Mouse (Mus musculus) erythroblast, embryonic 14.5 days (primary cell): ENCODE measurements around the gene Lkaaear1. TPM values are rescaled to one million over a fixed set of nuclear protein-coding genes. Genes with fewer than 3 reads are reported as not detected.

Source experiments
- H3K27me3 ChIP-seq: 2 replicates; pipeline ENCODE4 v1.6.1; 2012; ENCODE audit warnings: inconsistent platforms; ENCODE audit not compliant: control insufficient read depth
- H3K36me3 ChIP-seq: 2 replicates; pipeline ENCODE4 v1.6.1; 2012; ENCODE audit warnings: mild to moderate bottlenecking, inconsistent platforms; ENCODE audit not compliant: control insufficient read depth
- H3K4me1 ChIP-seq: 2 replicates; pipeline ENCODE4 v1.6.1; 2012; ENCODE audit warnings: inconsistent platforms; ENCODE audit not compliant: control insufficient read depth
- H3K4me3 ChIP-seq: replicated peaks from 2 replicates; pipeline ENCODE3; 2012; ENCODE audit warnings: moderate library complexity, mild to moderate bottlenecking, inconsistent platforms
- H3K9me3 ChIP-seq: 2 replicates; pipeline ENCODE4 v1.6.1; 2012; ENCODE audit warnings: low read length, inconsistent platforms, mixed read lengths; ENCODE audit not compliant: control insufficient read depth
- GATA1 ChIP-seq: IDR thresholded peaks from 2 replicates; pipeline ENCODE4 v1.6.1; 2012; ENCODE audit warnings: low read length, inconsistent platforms, mixed read lengths
- TAL1 ChIP-seq: IDR thresholded peaks from 3 replicates; pipeline ENCODE4 v1.6.1; 2012; ENCODE audit warnings: low read length, inconsistent platforms, mixed read lengths
- polyA plus RNA-seq: library from polyadenylated mRNA; stranded (reverse); fragments of >175 nt; gene quantifications from 2 replicates; pipeline ENCODE4 v1.2.3, GENCODE M21; 2012

Lkaaear1 gene
- polyA plus RNA-seq, 1 experiment, result not detected

GRCm38 (mm10) chr2:181662620-181663297 is 35.5 kb downstream of the Lkaaear1 start:
- H3K36me3 ChIP-seq, result peaks cover 2% of the 10 kb centered on the region
- no peak for TF ChIP-seq GATA1
- TF ChIP-seq TAL1, result no peak
- H3K4me3 ChIP-seq, result no peak overlapping the region
- H3K4me1 ChIP-seq, result peaks cover 6% of the 10 kb centered on the region
- H3K9me3 ChIP-seq, result no peaks in the 10 kb centered on the region
- H3K27me3 ChIP-seq, result peaks cover 1% of the 10 kb centered on the region

GRCm38 (mm10) chr2:181659609-181660055 is 38.6 kb downstream of the Lkaaear1 start:
- TF ChIP-seq GATA1 (no peak), TAL1 (no peak)
- H3K36me3 ChIP-seq, result peaks cover 29% of the 10 kb centered on the region
- H3K4me1 ChIP-seq, result peaks cover 6% of the 10 kb centered on the region
- H3K9me3 ChIP-seq, result no peaks in the 10 kb centered on the region
- no peak overlapping the region for H3K4me3 ChIP-seq
- no peaks in the 10 kb centered on the region for H3K27me3 ChIP-seq

- Histone ChIP-seq H3K36me3 (peaks cover 34% of the 10 kb centered on the region), H3K4me3 (no peak overlapping the region), H3K4me1 (peaks cover 6% of the 10 kb centered on the region), H3K27me3 (no peaks in the 10 kb centered on the region), H3K9me3 (no peaks in the 10 kb centered on the region)
- TF ChIP-seq TAL1 (no peak), GATA1 (no peak)
Measured at GRCm38 (mm10) chr2:181658930-181659555, 39.2 kb downstream of the Lkaaear1 start.

- Histone ChIP-seq H3K27me3 (no peaks in the 10 kb centered on the region), H3K36me3 (peaks cover 39% of the 10 kb centered on the region), H3K4me3 (no peak overlapping the region), H3K9me3 (no peaks in the 10 kb centered on the region), H3K4me1 (peaks cover 6% of the 10 kb centered on the region)
- TF ChIP-seq GATA1 (no peak), TAL1 (no peak)
Measured at GRCm38 (mm10) chr2:181658528-181658927, 39.7 kb downstream of the Lkaaear1 start.

- Histone ChIP-seq H3K36me3 (peaks cover 50% of the 10 kb centered on the region), H3K4me3 (no peak overlapping the region), H3K4me1 (peaks cover 6% of the 10 kb centered on the region), H3K27me3 (no peaks in the 10 kb centered on the region), H3K9me3 (no peaks in the 10 kb centered on the region)
- TF ChIP-seq GATA1, result no peak
- TF ChIP-seq TAL1, result no peak
Measured at GRCm38 (mm10) chr2:181657441-181657840, 40.8 kb downstream of the Lkaaear1 start.

GRCm38 (mm10) chr2:181656734-181657133 is 41.5 kb downstream of the Lkaaear1 start, which contains the start of gene Gm29797:
Gm29797 (plus strand) TSS chr2:181657034.
- Histone ChIP-seq H3K4me1 (peaks cover 6% of the 10 kb centered on the region), H3K9me3 (no peaks in the 10 kb centered on the region), H3K4me3 (no peak within 1 kb of the TSS), H3K36me3 (peaks cover 57% of the 10 kb centered on the region), H3K27me3 (no peaks in the 10 kb centered on the region)
- no peak for TF ChIP-seq TAL1
- no peak for TF ChIP-seq GATA1

GRCm38 (mm10) chr2:181653523-181653922 is 44.7 kb downstream of the Lkaaear1 start:
- no peak overlapping the region for H3K4me3 ChIP-seq
- peaks cover 84% of the 10 kb centered on the region for H3K36me3 ChIP-seq
- TF ChIP-seq GATA1 (no peak), TAL1 (no peak)

GRCm38 (mm10) chr2:181653065-181653464 is 45.2 kb downstream of the Lkaaear1 start:
- TF ChIP-seq TAL1 (no peak), GATA1 (no peak)
- H3K27me3 ChIP-seq, result no peaks in the 10 kb centered on the region
- peaks cover 87% of the 10 kb centered on the region for H3K36me3 ChIP-seq
- H3K4me1 ChIP-seq, result no peaks in the 10 kb centered on the region
- no peaks in the 10 kb centered on the region for H3K9me3 ChIP-seq
- H3K4me3 ChIP-seq, result no peak overlapping the region

More at GRCm38 (mm10) chr2:181653523-181653922, 44.7 kb downstream of the Lkaaear1 start:
- Histone ChIP-seq H3K4me1 (no peaks in the 10 kb centered on the region), H3K27me3 (no peaks in the 10 kb centered on the region), H3K9me3 (no peaks in the 10 kb centered on the region)

- H3K36me3 ChIP-seq, result peaks cover 92% of the 10 kb centered on the region
- H3K9me3 ChIP-seq, result no peaks in the 10 kb centered on the region
- no peaks in the 10 kb centered on the region for H3K27me3 ChIP-seq
- no peak for TF ChIP-seq TAL1
- no peak for TF ChIP-seq GATA1
- H3K4me3 ChIP-seq, result no peak overlapping the region
- H3K4me1 ChIP-seq, result no peaks in the 10 kb centered on the region
Measured at GRCm38 (mm10) chr2:181648926-181649325, 49.3 kb downstream of the Lkaaear1 start.

Other genes with a start within 250 kb of the Lkaaear1 start
- 0.23 and 0.26 TPM in 2 replicates for gene Zbtb46, start 239.0 kb downstream of the Lkaaear1 start, polyA plus RNA-seq
- gene Abhd16b, start 205.2 kb downstream of the Lkaaear1 start, polyA plus RNA-seq, result not detected in 2 replicates
- gene Tpd52l2, start 201.3 kb downstream of the Lkaaear1 start, polyA plus RNA-seq, result 4.5 and 5.4 TPM in 2 replicates
- gene Dnajc5, start 178.0 kb downstream of the Lkaaear1 start, polyA plus RNA-seq, result 0.84 and 0.93 TPM in 2 replicates
- 1.5 and 1.9 TPM in 2 replicates for gene Uckl1, start 113.5 kb downstream of the Lkaaear1 start, polyA plus RNA-seq
- gene Prpf6, start 106.6 kb downstream of the Lkaaear1 start, polyA plus RNA-seq, result 1.4 and 1.5 TPM in 2 replicates
- gene Zfp512b, start 105.6 kb downstream of the Lkaaear1 start, polyA plus RNA-seq, result 0.22 and 0.24 TPM in 2 replicates
- gene Samd10, start 99.2 kb downstream of the Lkaaear1 start, polyA plus RNA-seq, result 0.08 TPM in 1 of 2 replicates, not detected in the other
- not detected in 2 replicates for gene Gm29797, start 41.4 kb downstream of the Lkaaear1 start, polyA plus RNA-seq
- gene Sox18, start 26.8 kb downstream of the Lkaaear1 start, polyA plus RNA-seq, result 0.15 and 0.19 TPM in 2 replicates
- gene Tcea2, start 18.1 kb downstream of the Lkaaear1 start, polyA plus RNA-seq, result 0.02 TPM in 1 of 2 replicates, not detected in the other
- gene Rgs19, start 4.5 kb downstream of the Lkaaear1 start, polyA plus RNA-seq, result 0.16 and 0.69 TPM in 2 replicates
- not detected in 2 replicates for gene Oprl1, start 16.6 kb upstream of the Lkaaear1 start, polyA plus RNA-seq
- not detected in 2 replicates for gene Myt1, start 64.9 kb upstream of the Lkaaear1 start, polyA plus RNA-seq
- 1.3 and 1.5 TPM in 2 replicates for gene Pcmtd2, start 139.4 kb upstream of the Lkaaear1 start, polyA plus RNA-seq
- 0.13 and 0.36 TPM in 2 replicates for gene Polr3k, start 165.9 kb upstream of the Lkaaear1 start, polyA plus RNA-seq